Mouse (Mus musculus): ENCODE measurements around the gene P4ha2. TPM values are rescaled to one million over a fixed set of nuclear protein-coding genes. Genes with fewer than 3 reads are reported as not detected.

The P4ha2 gene
- total and polyA plus RNA-seq, 3 experiments, result 0.22 TPM; not detected in 2

GRCm38 (mm10) chr11:54066400-54066799, 33.5 kb upstream of the P4ha2 start:
- Histone ChIP-seq H3K27me3 (ENCODE audit: insufficient read depth, low read length) (peaks cover 39% of the 10 kb centered on the region), H3K36me3 (replicated peaks) (no peaks in the 10 kb centered on the region), H3K4me1 (ENCODE audit: insufficient read depth, low read depth, low read length) (no peaks in the 10 kb centered on the region; the same call in 1 of the 2 replicates), H3K4me3 (ENCODE audit: low read depth, low read length) (no peak overlapping the region), H3K9me3 (replicated peaks) (no peaks in the 10 kb centered on the region)
- DNase-seq (ENCODE audit: low spot score) (no peak), ATAC-seq (ENCODE audit: extremely low read depth, insufficient number of reproducible peaks, low FRiP score, poor library complexity, severe bottlenecking) (no peak)
- TF ChIP-seq POLR2AphosphoS5 (IDR thresholded peaks at IDR 0.05; ENCODE audit: insufficient replicate concordance, low read depth, low read length) (no peak), GATA1 (IDR thresholded peaks at IDR 0.05; ENCODE audit: borderline replicate concordance, low read length) (no peak), CTCF (IDR thresholded peaks at IDR 0.05; ENCODE audit: low read depth, low read length) (no peak), TAL1 (conservative IDR thresholded peaks at IDR 0.05; ENCODE audit: low read depth, low read length) (no peak), GATA2 (IDR thresholded peaks at IDR 0.05; ENCODE audit: borderline replicate concordance, low read depth, low read length) (no peak)

DNA sequence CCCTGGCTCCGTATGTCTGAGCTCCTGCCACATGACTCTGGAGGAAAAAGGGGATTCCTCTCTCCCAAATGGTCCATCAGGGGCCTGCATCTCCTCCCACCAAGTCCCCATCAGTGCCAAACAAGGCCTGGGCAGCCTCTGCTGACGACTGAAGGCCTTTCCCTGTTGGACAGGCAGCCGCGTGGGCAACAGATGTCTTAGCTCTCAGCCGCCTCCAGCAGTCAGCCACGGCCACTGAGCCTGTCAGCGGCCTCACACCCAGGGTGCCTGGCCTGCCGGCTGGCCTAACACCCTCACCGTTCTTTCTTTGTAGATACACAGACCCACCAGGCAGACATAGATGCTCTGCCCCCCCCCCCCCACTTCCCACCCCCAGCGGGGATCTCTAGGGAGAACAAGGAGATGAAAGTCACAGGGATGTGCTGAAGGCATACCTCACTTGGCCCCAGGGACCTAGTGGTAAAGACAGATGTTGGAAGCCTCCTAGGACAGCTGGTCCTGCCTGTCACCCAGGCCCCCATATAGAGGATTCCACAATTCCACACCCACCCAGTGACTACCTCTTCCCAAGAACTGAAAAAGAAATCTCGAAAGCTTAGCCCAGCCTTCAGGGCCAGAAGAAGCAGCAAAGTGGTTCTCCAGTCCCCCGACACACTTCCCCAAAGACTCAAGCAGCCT, 32.4 kb upstream of the P4ha2 start:
- H3K4me1 ChIP-seq (ENCODE audit: insufficient read depth, low read depth, low read length), result no peaks in the 10 kb centered on the region; the same call in 1 of the 2 replicates
- H3K4me3 ChIP-seq (ENCODE audit: low read depth, low read length), result no peak overlapping the region
- H3K27me3 ChIP-seq (ENCODE audit: insufficient read depth, low read length), result peaks cover 49% of the 10 kb centered on the region
- H3K9me3 ChIP-seq (replicated peaks), result no peaks in the 10 kb centered on the region
- no peaks in the 10 kb centered on the region for H3K36me3 ChIP-seq (replicated peaks)
- DNase-seq (ENCODE audit: low spot score) (no peak), ATAC-seq (ENCODE audit: extremely low read depth, insufficient number of reproducible peaks, low FRiP score, poor library complexity, severe bottlenecking) (no peak)
- TF ChIP-seq CTCF (IDR thresholded peaks at IDR 0.05; ENCODE audit: low read depth, low read length) (no peak), GATA2 (IDR thresholded peaks at IDR 0.05; ENCODE audit: borderline replicate concordance, low read depth, low read length) (no peak), TAL1 (conservative IDR thresholded peaks at IDR 0.05; ENCODE audit: low read depth, low read length) (no peak), POLR2AphosphoS5 (IDR thresholded peaks at IDR 0.05; ENCODE audit: insufficient replicate concordance, low read depth, low read length) (no peak), GATA1 (IDR thresholded peaks at IDR 0.05; ENCODE audit: borderline replicate concordance, low read length) (no peak)

- TF ChIP-seq CTCF (IDR thresholded peaks at IDR 0.05; ENCODE audit: low read depth, low read length) (no peak), POLR2AphosphoS5 (IDR thresholded peaks at IDR 0.05; ENCODE audit: insufficient replicate concordance, low read depth, low read length) (no peak), TAL1 (conservative IDR thresholded peaks at IDR 0.05; ENCODE audit: low read depth, low read length) (no peak), GATA1 (IDR thresholded peaks at IDR 0.05; ENCODE audit: borderline replicate concordance, low read length) (no peak), GATA2 (IDR thresholded peaks at IDR 0.05; ENCODE audit: borderline replicate concordance, low read depth, low read length) (no peak)
- Histone ChIP-seq H3K4me1 (ENCODE audit: insufficient read depth, low read depth, low read length) (no peaks in the 10 kb centered on the region; the same call in 1 of the 2 replicates), H3K36me3 (replicated peaks) (no peaks in the 10 kb centered on the region), H3K27me3 (ENCODE audit: insufficient read depth, low read length) (peaks cover 55% of the 10 kb centered on the region), H3K4me3 (ENCODE audit: low read depth, low read length) (no peak overlapping the region), H3K9me3 (replicated peaks) (no peaks in the 10 kb centered on the region)
- ATAC-seq (ENCODE audit: extremely low read depth, insufficient number of reproducible peaks, low FRiP score, poor library complexity, severe bottlenecking), result no peak
- DNase-seq (ENCODE audit: low spot score), result no peak
These were observed 31.8 kb upstream of the P4ha2 start for GRCm38 (mm10) chr11:54067996-54068519.

- DNase-seq (ENCODE audit: low spot score), result no peak
- H3K36me3 ChIP-seq (replicated peaks), result no peaks in the 10 kb centered on the region
- H3K4me1 ChIP-seq (ENCODE audit: insufficient read depth, low read depth, low read length), result no peaks in the 10 kb centered on the region
- TF ChIP-seq GATA2 (IDR thresholded peaks at IDR 0.05; ENCODE audit: borderline replicate concordance, low read depth, low read length), result no peak
- no peak for TF ChIP-seq GATA1 (IDR thresholded peaks at IDR 0.05; ENCODE audit: borderline replicate concordance, low read length)
- no peak for TF ChIP-seq TAL1 (conservative IDR thresholded peaks at IDR 0.05; ENCODE audit: low read depth, low read length)
- ATAC-seq (ENCODE audit: extremely low read depth, insufficient number of reproducible peaks, low FRiP score, poor library complexity, severe bottlenecking), result no peak
- no peaks in the 10 kb centered on the region for H3K9me3 ChIP-seq (replicated peaks)
- no peak within 1 kb of the TSS for H3K4me3 ChIP-seq (ENCODE audit: low read depth, low read length)
- H3K27me3 ChIP-seq (ENCODE audit: insufficient read depth, low read length), result peaks cover 56% of the 10 kb centered on the region
These were observed 31.1 kb upstream of the P4ha2 start, which contains the start of gene Pdlim4 for GRCm38 (mm10) chr11:54068520-54069371. TSS of gene Pdlim4 (minus strand) at chr11:54069014.

GRCm38 (mm10) chr11:54071726-54072445, 28.0 kb upstream of the P4ha2 start:
- Histone ChIP-seq H3K4me3 (ENCODE audit: low read depth, low read length) (no peak overlapping the region), H3K27me3 (ENCODE audit: insufficient read depth, low read length) (peaks cover 62% of the 10 kb centered on the region), H3K36me3 (replicated peaks) (no peaks in the 10 kb centered on the region), H3K9me3 (replicated peaks) (no peaks in the 10 kb centered on the region), H3K4me1 (ENCODE audit: insufficient read depth, low read depth, low read length) (no peaks in the 10 kb centered on the region)
- TF ChIP-seq GATA2 (IDR thresholded peaks at IDR 0.05; ENCODE audit: borderline replicate concordance, low read depth, low read length) (no peak), POLR2AphosphoS5 (IDR thresholded peaks at IDR 0.05; ENCODE audit: insufficient replicate concordance, low read depth, low read length) (no peak), GATA1 (IDR thresholded peaks at IDR 0.05; ENCODE audit: borderline replicate concordance, low read length) (no peak), CTCF (IDR thresholded peaks at IDR 0.05; ENCODE audit: low read depth, low read length) (no peak), TAL1 (conservative IDR thresholded peaks at IDR 0.05; ENCODE audit: low read depth, low read length) (no peak)
- DNase-seq (ENCODE audit: low spot score) (no peak), ATAC-seq (ENCODE audit: extremely low read depth, insufficient number of reproducible peaks, low FRiP score, poor library complexity, severe bottlenecking) (no peak)
